Mouse (Mus musculus) heart, adult 2 months (tissue): ENCODE measurements around the gene Hoxc4. TPM values are rescaled to one million over a fixed set of nuclear protein-coding genes. Genes with fewer than 3 reads are reported as not detected.

Experiments used
- DNase-seq, 2 experiments: peaks; one replicate each; pipeline ENCODE4 v3.0.0; 2021
- H3K27ac ChIP-seq: fragments of 200-600 bp; 2 replicates; pipeline ENCODE4 v1.8.1; 2022
- H3K27me3 ChIP-seq: fragments of 200-500 bp; 2 replicates; pipeline ENCODE4 v1.6.1; 2012; ENCODE audit warnings: mild to moderate bottlenecking, low read length, inconsistent platforms, mixed read lengths; ENCODE audit not compliant: control insufficient read depth, insufficient read depth
- H3K36me3 ChIP-seq: fragments of 200-500 bp; 2 replicates; pipeline ENCODE4 v1.6.1; 2012; ENCODE audit warnings: low read length, inconsistent platforms; ENCODE audit not compliant: control insufficient read depth, insufficient read depth
- H3K4me1 ChIP-seq: fragments of 200-500 bp; 2 replicates; pipeline ENCODE4 v1.6.1; 2011; ENCODE audit warnings: low read length; ENCODE audit not compliant: control insufficient read depth, insufficient read depth
- H3K4me3 ChIP-seq: fragments of 200-600 bp; 2 replicates; pipeline ENCODE4 v1.8.1; 2022
- H3K79me2 ChIP-seq: fragments of 200-500 bp; replicated peaks from 2 replicates; pipeline ENCODE4 v1.6.1; 2012; ENCODE audit warnings: mild to moderate bottlenecking, inconsistent platforms, low read length, moderate library complexity, mixed read lengths; ENCODE audit not compliant: control insufficient read depth, insufficient read depth
- H3K9ac ChIP-seq: fragments of 200-500 bp; 2 replicates; pipeline ENCODE4 v1.6.1; 2012; ENCODE audit warnings: low read depth, mild to moderate bottlenecking, control low read depth, inconsistent platforms, low read length, mixed read lengths
- CTCF ChIP-seq: fragments of 200-600 bp; IDR thresholded peaks from 2 replicates; pipeline ENCODE4 v1.8.1; 2022; ENCODE audit warnings: antibody characterized with exemption, mild to moderate bottlenecking, moderate library complexity
- EP300 ChIP-seq: fragments of 200-500 bp; IDR thresholded peaks from 2 replicates; pipeline ENCODE4 v1.6.1; 2011; ENCODE audit warnings: low read depth, low read length, control low read depth; ENCODE audit not compliant: insufficient read depth
- POLR2A ChIP-seq: fragments of 200-500 bp; IDR thresholded peaks from 2 replicates; pipeline ENCODE4 v1.6.1; 2011; ENCODE audit warnings: mild to moderate bottlenecking, low read depth, low read length, control low read depth; ENCODE audit not compliant: insufficient read depth
- whole genome bisulfite sequencing: fragments of 180-500 bp; shearing (Covaris S2); methylation state at CpG from one replicate; pipeline ENCODE4 v1.1.7; 2018; 5-methylcytosine and 5-hydroxymethylcytosine counted together
- intact Hi-C: fragments of 180-260 bp; cut with DNase I; formaldehyde crosslinking; loops from one replicate; pipeline ENCODE4 v1.15.1; 2025
- polyA plus RNA-seq: library from polyadenylated mRNA; depleted of rRNA; stranded (reverse); fragments of >200 nt; gene quantifications from 2 replicates; pipeline ENCODE4 v1.2.3, GENCODE M21; 2012
- total RNA-seq, 2 experiments: library from RNA; stranded (reverse); gene quantifications; 2 replicates each; pipeline ENCODE4 v1.2.3; 2021

Hoxc4 gene
- total and polyA plus RNA-seq, 3 experiments, result 0.10 TPM; not detected in 2

- WGBS, result 7% methylated on average over 26 of the region's 26 CpGs
- Histone ChIP-seq H3K79me2 (no peaks in the 10 kb centered on the region), H3K36me3 (no peaks in the 10 kb centered on the region), H3K27me3 (peaks cover 33% of the 10 kb centered on the region), H3K9ac (no peak overlapping the region), H3K27ac (no peak overlapping the region), H3K4me3 (no peak overlapping the region), H3K4me1 (no peaks in the 10 kb centered on the region)
- intact Hi-C loops, result no loop called here
- no peak for DNase-seq
- TF ChIP-seq EP300 (no peak), CTCF (no peak), POLR2A (no peak)
Observed at GRCm38 (mm10) chr15:103011928-103012486, 6.7 kb upstream of the Hoxc4 start.

GRCm38 (mm10) chr15:103013238-103013984 lies 5.3 kb upstream of the Hoxc4 start:
- H3K27ac ChIP-seq, result no peak overlapping the region
- DNase-seq, result peak; percentile 34 to 56

DNA sequence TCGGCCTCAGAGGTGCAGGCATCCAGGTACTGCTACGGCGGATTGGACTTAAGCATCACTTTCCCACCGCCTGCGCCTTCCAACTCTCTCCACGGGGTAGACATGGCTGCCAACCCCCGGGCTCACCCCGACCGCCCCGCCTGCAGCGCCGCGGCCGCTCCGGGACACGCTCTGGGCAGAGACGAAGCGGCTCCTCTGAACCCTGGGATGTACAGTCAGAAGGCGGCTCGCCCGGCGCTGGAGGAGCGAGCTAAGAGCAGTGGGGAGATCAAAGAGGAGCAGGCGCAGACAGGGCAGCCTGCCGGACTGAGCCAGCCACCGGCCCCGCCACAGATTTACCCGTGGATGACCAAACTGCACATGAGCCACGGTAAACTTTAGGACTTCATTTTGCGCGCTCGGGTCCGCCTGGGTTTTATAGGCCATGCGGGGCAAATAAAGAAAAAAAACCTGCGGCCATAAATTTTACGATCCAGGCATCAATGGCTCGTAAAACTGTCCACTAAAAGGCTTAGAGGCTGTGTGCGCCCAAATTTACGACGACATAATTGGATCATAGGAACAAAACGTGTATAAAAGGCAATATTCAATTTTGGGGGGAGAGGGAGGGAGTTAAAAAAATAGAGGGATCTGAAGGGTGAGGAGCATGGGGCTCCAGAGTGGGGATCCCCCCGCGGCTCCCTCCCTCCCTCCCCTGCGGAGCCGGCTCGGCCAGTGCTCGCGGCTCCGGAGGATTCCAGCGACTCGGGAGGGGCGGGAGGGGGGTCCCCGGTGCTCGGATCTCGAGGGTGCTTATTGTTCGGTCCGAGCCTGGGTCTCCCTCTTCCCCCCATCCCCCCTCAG lies 4.3 kb upstream of the Hoxc4 start:
- 2% methylated on average over 50 of the region's 57 CpGs for WGBS
- DNase-seq, result no peak
- intact Hi-C loops, result no loop called here

More at GRCm38 (mm10) chr15:103013238-103013984, 5.3 kb upstream of the Hoxc4 start:
- 7% methylated on average over 17 of the region's 17 CpGs for WGBS
- no peak overlapping the region for H3K9ac ChIP-seq
- H3K4me1 ChIP-seq, result no peaks in the 10 kb centered on the region
- TF ChIP-seq CTCF, result peak; percentile 82
- no peak for TF ChIP-seq POLR2A
- intact Hi-C loops, result loop anchor here (1.0 kb wide), 2 partner anchors 108 to 152 kb away; no protein-coding TSS in a partner anchor
- peak overlapping the region; percentile 18; the same call in 1 of the 2 replicates for H3K4me3 ChIP-seq
- no peaks in the 10 kb centered on the region for H3K79me2 ChIP-seq
- H3K36me3 ChIP-seq, result no peaks in the 10 kb centered on the region
- peaks cover 29% of the 10 kb centered on the region for H3K27me3 ChIP-seq

DNA sequence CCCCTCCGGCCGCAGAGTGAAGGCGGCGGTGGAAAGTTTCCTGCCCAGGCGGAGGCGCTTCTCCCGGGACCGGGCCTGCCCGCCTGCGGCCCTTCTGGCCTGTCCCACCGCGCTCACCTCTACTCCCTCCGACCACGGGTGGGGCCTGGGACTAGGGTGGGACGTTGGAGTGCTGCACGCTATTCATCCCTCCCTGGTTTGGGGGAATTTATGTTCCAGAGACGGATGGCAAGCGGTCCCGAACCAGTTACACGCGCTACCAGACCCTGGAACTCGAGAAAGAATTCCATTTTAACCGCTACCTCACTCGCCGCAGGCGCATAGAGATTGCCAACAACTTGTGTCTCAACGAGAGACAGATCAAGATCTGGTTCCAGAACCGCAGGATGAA lies 3.7 kb upstream of the Hoxc4 start:
- TF ChIP-seq EP300 (no peak), CTCF (no peak), POLR2A (no peak)
- H3K27me3 ChIP-seq, result peaks cover 30% of the 10 kb centered on the region
- H3K4me3 ChIP-seq, result no peak overlapping the region
- H3K36me3 ChIP-seq, result no peaks in the 10 kb centered on the region
- H3K9ac ChIP-seq, result no peak overlapping the region
- H3K27ac ChIP-seq, result no peak overlapping the region
- no peaks in the 10 kb centered on the region for H3K79me2 ChIP-seq
- DNase-seq, result no peak
- no peaks in the 10 kb centered on the region for H3K4me1 ChIP-seq
- intact Hi-C loops, result no loop called here
- 2% methylated on average over 25 of the region's 28 CpGs for WGBS

More for the DNA sequence above, 4.3 kb upstream of the Hoxc4 start:
- H3K4me1 ChIP-seq, result no peaks in the 10 kb centered on the region
- no peaks in the 10 kb centered on the region for H3K79me2 ChIP-seq
- H3K36me3 ChIP-seq, result no peaks in the 10 kb centered on the region
- H3K9ac ChIP-seq, result no peak overlapping the region
- peak overlapping the region; percentile 18; the same call in 1 of the 2 replicates for H3K4me3 ChIP-seq
- TF ChIP-seq CTCF, result no peak
- TF ChIP-seq EP300, result no peak
- no peak for TF ChIP-seq POLR2A
- no peak overlapping the region for H3K27ac ChIP-seq
- peaks cover 29% of the 10 kb centered on the region for H3K27me3 ChIP-seq

DNA sequence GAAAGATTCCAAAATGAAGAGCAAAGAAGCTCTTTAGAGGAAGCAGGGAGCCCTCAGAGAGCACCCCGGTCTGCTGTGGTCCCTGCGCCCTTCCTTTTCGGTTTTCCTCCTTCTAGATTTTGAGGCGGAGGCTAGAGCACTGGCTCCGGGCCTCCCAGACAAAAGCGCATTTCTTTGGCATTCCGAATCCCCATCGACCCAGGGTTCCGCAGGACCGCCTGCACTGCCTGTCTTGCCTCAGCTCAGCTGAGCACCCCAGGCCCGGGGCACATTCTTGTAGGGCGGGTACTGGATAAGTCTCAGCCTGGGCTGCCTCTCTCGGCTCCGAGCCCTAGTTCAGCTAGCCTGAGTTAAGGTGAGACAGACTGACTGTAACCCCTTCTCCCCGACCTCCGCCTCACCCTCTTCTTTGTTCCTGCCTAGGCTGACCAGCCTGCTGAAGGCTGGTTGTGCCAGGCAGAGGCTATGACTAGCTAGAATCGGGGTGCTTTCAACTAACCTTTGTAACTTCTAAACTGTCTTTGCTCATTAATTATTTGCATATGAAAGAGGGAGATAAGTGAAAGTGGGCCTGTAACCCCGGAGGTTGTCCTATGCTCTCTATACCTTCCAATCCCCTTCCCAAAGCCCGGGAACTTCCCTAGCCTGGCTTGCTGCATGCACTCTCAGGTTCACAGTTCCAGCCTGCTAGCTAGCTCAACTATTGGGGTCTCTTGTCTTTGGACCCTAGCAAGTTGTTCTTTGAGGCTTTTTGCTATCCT lies 3.1 kb upstream of the Hoxc4 start:
- Histone ChIP-seq H3K4me3 (no peak overlapping the region), H3K27ac (no peak overlapping the region), H3K79me2 (no peaks in the 10 kb centered on the region), H3K4me1 (no peaks in the 10 kb centered on the region), H3K36me3 (no peaks in the 10 kb centered on the region), H3K9ac (no peak overlapping the region), H3K27me3 (peaks cover 27% of the 10 kb centered on the region)
- intact Hi-C loops, result no loop called here
- WGBS, result 7% methylated on average over 19 of the region's 19 CpGs
- TF ChIP-seq EP300 (no peak), CTCF (no peak), POLR2A (no peak)
- no peak for DNase-seq
